Mouse (Mus musculus) myocyte (in vitro differentiated cells): ENCODE results near the gene Mtmr10.

Experiments used
- CEBPB ChIP-seq: IDR thresholded peaks from 2 replicates; pipeline ENCODE4 v1.6.1; 2011; ENCODE audit warnings: mild to moderate bottlenecking, moderate library complexity; ENCODE audit not compliant: poor library complexity, insufficient read depth, severe bottlenecking
- E2F4 ChIP-seq: IDR thresholded peaks from one replicate; pipeline ENCODE4 v1.6.1; 2011; ENCODE audit warnings: mild to moderate bottlenecking, control low read depth, moderate library complexity; ENCODE audit not compliant: insufficient read depth
- MAX ChIP-seq: IDR thresholded peaks from one replicate; pipeline ENCODE4 v1.6.1; 2011; ENCODE audit warnings: low read depth, mild to moderate bottlenecking, control low read depth
- POLR2A ChIP-seq: IDR thresholded peaks from one replicate; pipeline ENCODE4 v1.6.1; 2011; ENCODE audit warnings: low read depth, mild to moderate bottlenecking, control low read depth, moderate library complexity; ENCODE audit not compliant: insufficient read length
- POLR2AphosphoS2 ChIP-seq: IDR thresholded peaks from one replicate; pipeline ENCODE4 v1.6.1; 2011; ENCODE audit warnings: low read depth, control low read depth; ENCODE audit not compliant: insufficient read length
- REST ChIP-seq: IDR thresholded peaks from one replicate; pipeline ENCODE4 v1.6.1; 2011; ENCODE audit warnings: mild to moderate bottlenecking, control low read depth, moderate library complexity; ENCODE audit not compliant: insufficient read depth, insufficient read length
- SRF ChIP-seq: IDR thresholded peaks from one replicate; pipeline ENCODE4 v1.6.1; 2011; ENCODE audit warnings: low read depth; ENCODE audit not compliant: control insufficient read depth, insufficient read length
- TCF12 ChIP-seq: IDR thresholded peaks from one replicate; pipeline ENCODE4 v1.6.1; 2011; ENCODE audit warnings: mild to moderate bottlenecking, control low read depth; ENCODE audit not compliant: poor library complexity, insufficient read depth, severe bottlenecking
- TCF3 ChIP-seq: IDR thresholded peaks from one replicate; pipeline ENCODE4 v1.6.1; 2011; ENCODE audit warnings: low read depth, control low read depth; ENCODE audit not compliant: insufficient read length
- USF1 ChIP-seq: IDR thresholded peaks from one replicate; pipeline ENCODE4 v1.6.1; 2011; ENCODE audit warnings: low read depth, mild to moderate bottlenecking, control low read depth, moderate library complexity

- TF ChIP-seq POLR2A (no peak), REST (no peak), E2F4 (no peak), TCF12 (no peak), CEBPB (no peak), MAX (no peak), TCF3 (no peak), SRF (no peak), USF1 (no peak), POLR2AphosphoS2 (no peak)
These were observed 82.4 kb downstream of the Mtmr10 start for GRCm38 (mm10) chr7:64369841-64370240.
